Mouse (Mus musculus): ENCODE results near the gene Chst5. TPM values are rescaled to one million over a fixed set of nuclear protein-coding genes. Genes with fewer than 3 reads are reported as not detected.
A peak's percentile ranks its signal among the peaks of the same experiment; 100 is the strongest.
"Not testable (repeated sequence)": the region's sequence is repeated elsewhere in the genome, so short reads cannot be mapped to it uniquely, and the experiment has no call there.

Chst5 gene
- total and polyA plus RNA-seq, 3 experiments: 0.05 TPM; not detected in 2

DNA sequence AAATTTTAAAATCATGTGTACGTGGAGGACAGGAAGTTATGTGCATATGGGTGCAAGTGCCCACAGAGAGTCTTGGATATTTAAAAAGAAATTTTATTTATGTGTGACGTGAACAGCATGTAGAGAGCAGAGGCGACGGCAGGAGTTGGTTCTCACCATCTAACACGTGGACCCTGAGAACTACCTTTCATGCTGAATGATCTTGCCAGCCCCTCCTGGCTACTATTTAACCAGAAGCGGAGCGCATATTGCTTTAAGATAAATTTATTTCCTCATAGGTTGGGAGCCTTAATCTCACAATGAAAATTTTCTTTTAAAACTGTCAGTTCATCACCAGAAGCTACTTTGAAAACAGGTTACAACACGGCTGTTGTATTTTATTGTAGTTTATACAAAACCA lies 45.6 kb downstream of the Chst5 start:
- ATAC-seq (ENCODE audit: extremely low read depth, insufficient number of reproducible peaks, low FRiP score, poor library complexity, severe bottlenecking) (no peak), DNase-seq (ENCODE audit: low spot score) (no peak)
- H3K27me3 ChIP-seq (ENCODE audit: insufficient read depth, low read length): no peaks in the 10 kb centered on the region
- H3K36me3 ChIP-seq (replicated peaks): peaks cover 27% of the 10 kb centered on the region
- H3K9me3 ChIP-seq (replicated peaks): no peaks in the 10 kb centered on the region
- H3K4me3 ChIP-seq (ENCODE audit: low read depth, low read length): no peak overlapping the region
- H3K4me1 ChIP-seq (ENCODE audit: insufficient read depth, low read depth, low read length): no peaks in the 10 kb centered on the region
- TF ChIP-seq CTCF (IDR thresholded peaks at IDR 0.05; ENCODE audit: low read depth, low read length): no peak
- TF ChIP-seq GATA1 (IDR thresholded peaks at IDR 0.05; ENCODE audit: borderline replicate concordance, low read length): no peak
- no peak for TF ChIP-seq POLR2AphosphoS5 (IDR thresholded peaks at IDR 0.05; ENCODE audit: insufficient replicate concordance, low read depth, low read length)
- TF ChIP-seq GATA2 (IDR thresholded peaks at IDR 0.05; ENCODE audit: borderline replicate concordance, low read depth, low read length): no peak
- TF ChIP-seq TAL1 (conservative IDR thresholded peaks at IDR 0.05; ENCODE audit: low read depth, low read length): no peak

GRCm38 (mm10) chr8:111863280-111863679 lies 47.0 kb downstream of the Chst5 start:
- Histone ChIP-seq H3K27me3 (ENCODE audit: insufficient read depth, low read length) (no peaks in the 10 kb centered on the region), H3K36me3 (replicated peaks) (peaks cover 19% of the 10 kb centered on the region), H3K9me3 (replicated peaks) (no peaks in the 10 kb centered on the region), H3K4me3 (ENCODE audit: low read depth, low read length) (no peak overlapping the region), H3K4me1 (ENCODE audit: insufficient read depth, low read depth, low read length) (no peaks in the 10 kb centered on the region)
- ATAC-seq (ENCODE audit: extremely low read depth, insufficient number of reproducible peaks, low FRiP score, poor library complexity, severe bottlenecking) (no peak), DNase-seq (ENCODE audit: low spot score) (no peak)
- TF ChIP-seq GATA1 (IDR thresholded peaks at IDR 0.05; ENCODE audit: borderline replicate concordance, low read length) (no peak), TAL1 (conservative IDR thresholded peaks at IDR 0.05; ENCODE audit: low read depth, low read length) (no peak), CTCF (IDR thresholded peaks at IDR 0.05; ENCODE audit: low read depth, low read length) (no peak), POLR2AphosphoS5 (IDR thresholded peaks at IDR 0.05; ENCODE audit: insufficient replicate concordance, low read depth, low read length) (no peak), GATA2 (IDR thresholded peaks at IDR 0.05; ENCODE audit: borderline replicate concordance, low read depth, low read length) (no peak)

- H3K36me3 ChIP-seq (replicated peaks): peaks cover 14% of the 10 kb centered on the region
- no peak for ATAC-seq (ENCODE audit: extremely low read depth, insufficient number of reproducible peaks, low FRiP score, poor library complexity, severe bottlenecking)
- H3K9me3 ChIP-seq (replicated peaks): no peaks in the 10 kb centered on the region
- TF ChIP-seq GATA2 (IDR thresholded peaks at IDR 0.05; ENCODE audit: borderline replicate concordance, low read depth, low read length) (no peak), CTCF (IDR thresholded peaks at IDR 0.05; ENCODE audit: low read depth, low read length) (no peak), POLR2AphosphoS5 (IDR thresholded peaks at IDR 0.05; ENCODE audit: insufficient replicate concordance, low read depth, low read length) (no peak), GATA1 (IDR thresholded peaks at IDR 0.05; ENCODE audit: borderline replicate concordance, low read length) (no peak), TAL1 (conservative IDR thresholded peaks at IDR 0.05; ENCODE audit: low read depth, low read length) (no peak)
- no peak for DNase-seq (ENCODE audit: low spot score)
- no peaks in the 10 kb centered on the region for H3K27me3 ChIP-seq (ENCODE audit: insufficient read depth, low read length)
- H3K4me1 ChIP-seq (ENCODE audit: insufficient read depth, low read depth, low read length): peaks cover 27% of the 10 kb centered on the region
- H3K4me3 ChIP-seq (ENCODE audit: low read depth, low read length): no peak overlapping the region
Measured at GRCm38 (mm10) chr8:111855977-111856376, 54.3 kb downstream of the Chst5 start.

- ATAC-seq (ENCODE audit: extremely low read depth, insufficient number of reproducible peaks, low FRiP score, poor library complexity, severe bottlenecking) (peak; percentile 100), DNase-seq (ENCODE audit: low spot score) (peak; percentile 98)
- Histone ChIP-seq H3K36me3 (replicated peaks) (peaks cover 33% of the 10 kb centered on the region), H3K27me3 (ENCODE audit: insufficient read depth, low read length) (no peaks in the 10 kb centered on the region), H3K4me1 (ENCODE audit: insufficient read depth, low read depth, low read length) (peaks cover 36% of the 10 kb centered on the region), H3K4me3 (ENCODE audit: low read depth, low read length) (peak within 1 kb of the TSS; percentile 85), H3K9me3 (replicated peaks) (no peaks in the 10 kb centered on the region)
- no peak for TF ChIP-seq TAL1 (conservative IDR thresholded peaks at IDR 0.05; ENCODE audit: low read depth, low read length)
- no peak for TF ChIP-seq GATA2 (IDR thresholded peaks at IDR 0.05; ENCODE audit: borderline replicate concordance, low read depth, low read length)
- no peak for TF ChIP-seq CTCF (IDR thresholded peaks at IDR 0.05; ENCODE audit: low read depth, low read length)
- TF ChIP-seq GATA1 (IDR thresholded peaks at IDR 0.05; ENCODE audit: borderline replicate concordance, low read length): no peak
- TF ChIP-seq POLR2AphosphoS5 (IDR thresholded peaks at IDR 0.05; ENCODE audit: insufficient replicate concordance, low read depth, low read length): no peak
Measured at GRCm38 (mm10) chr8:111853861-111854501, 56.3 kb downstream of the Chst5 start, which contains the start of gene Cfdp1. Cfdp1 (minus strand) TSS chr8:111854291.

- H3K36me3 ChIP-seq (replicated peaks): peaks cover 40% of the 10 kb centered on the region
- not testable (repeated sequence) for H3K27me3 ChIP-seq (ENCODE audit: insufficient read depth, low read length); H3K9me3 ChIP-seq (replicated peaks); DNase-seq (ENCODE audit: low spot score); ATAC-seq (ENCODE audit: extremely low read depth, insufficient number of reproducible peaks, low FRiP score, poor library complexity, severe bottlenecking)
- peak overlapping the region; percentile 85 for H3K4me3 ChIP-seq (ENCODE audit: low read depth, low read length)
- peaks cover 38% of the 10 kb centered on the region for H3K4me1 ChIP-seq (ENCODE audit: insufficient read depth, low read depth, low read length)
Measured at GRCm38 (mm10) chr8:111853219-111853618, 57.0 kb downstream of the Chst5 start.

GRCm38 (mm10) chr8:111846746-111847145 lies 63.5 kb downstream of the Chst5 start:
- no peak for TF ChIP-seq TAL1 (conservative IDR thresholded peaks at IDR 0.05; ENCODE audit: low read depth, low read length)
- TF ChIP-seq GATA1 (IDR thresholded peaks at IDR 0.05; ENCODE audit: borderline replicate concordance, low read length): no peak
- TF ChIP-seq POLR2AphosphoS5 (IDR thresholded peaks at IDR 0.05; ENCODE audit: insufficient replicate concordance, low read depth, low read length): no peak
- no peak for TF ChIP-seq CTCF (IDR thresholded peaks at IDR 0.05; ENCODE audit: low read depth, low read length)
- TF ChIP-seq GATA2 (IDR thresholded peaks at IDR 0.05; ENCODE audit: borderline replicate concordance, low read depth, low read length): no peak
- peaks cover 34% of the 10 kb centered on the region for H3K4me1 ChIP-seq (ENCODE audit: insufficient read depth, low read depth, low read length)
- no peaks in the 10 kb centered on the region for H3K27me3 ChIP-seq (ENCODE audit: insufficient read depth, low read length)
- H3K36me3 ChIP-seq (replicated peaks): peaks cover 84% of the 10 kb centered on the region
- DNase-seq (ENCODE audit: low spot score) (no peak), ATAC-seq (ENCODE audit: extremely low read depth, insufficient number of reproducible peaks, low FRiP score, poor library complexity, severe bottlenecking) (no peak)
- no peaks in the 10 kb centered on the region for H3K9me3 ChIP-seq (replicated peaks)
- H3K4me3 ChIP-seq (ENCODE audit: low read depth, low read length): no peak overlapping the region

Other genes with a start within 250 kb of the Chst5 start
- not detected in 2 replicates for gene Ctrb1, start 219.4 kb downstream of the Chst5 start, total RNA-seq (2014; fragmentation: Nextera tagmentation)
- not detected in 2 replicates for gene Ctrb1, start 219.4 kb downstream of the Chst5 start, total RNA-seq (2017)
- gene Ctrb1, start 219.4 kb downstream of the Chst5 start, polyA plus RNA-seq (2012): not detected in 2 replicates
- 0.68 and 1.1 TPM in 2 replicates for gene Bcar1, start 166.6 kb downstream of the Chst5 start, total RNA-seq (2014; fragmentation: Nextera tagmentation)
- 1.0 and 1.2 TPM in 2 replicates for gene Bcar1, start 166.6 kb downstream of the Chst5 start, total RNA-seq (2017)
- gene Bcar1, start 166.6 kb downstream of the Chst5 start, polyA plus RNA-seq (2012): 0.28 and 0.39 TPM in 2 replicates
- 140 and 160 TPM in 2 replicates for gene Cfdp1, start 56.2 kb downstream of the Chst5 start, total RNA-seq (2014; fragmentation: Nextera tagmentation)
- gene Cfdp1, start 56.2 kb downstream of the Chst5 start, total RNA-seq (2017): 214 and 229 TPM in 2 replicates
- 20.7 and 26.1 TPM in 2 replicates for gene Cfdp1, start 56.2 kb downstream of the Chst5 start, polyA plus RNA-seq (2012)
- gene Tmem170, start 33.7 kb downstream of the Chst5 start, total RNA-seq (2014; fragmentation: Nextera tagmentation): 10.2 and 12.5 TPM in 2 replicates
- gene Tmem170, start 33.7 kb downstream of the Chst5 start, total RNA-seq (2017): 2.8 and 3.2 TPM in 2 replicates
- gene Tmem170, start 33.7 kb downstream of the Chst5 start, polyA plus RNA-seq (2012): 0.51 and 0.52 TPM in 2 replicates
- 10.7 and 15.2 TPM in 2 replicates for gene Tmem231, start 23.4 kb upstream of the Chst5 start, total RNA-seq (2014; fragmentation: Nextera tagmentation)
- gene Tmem231, start 23.4 kb upstream of the Chst5 start, total RNA-seq (2017): 7.0 and 8.9 TPM in 2 replicates
- gene Tmem231, start 23.4 kb upstream of the Chst5 start, polyA plus RNA-seq (2012): 8.8 and 9.1 TPM in 2 replicates
- 36.6 and 43.8 TPM in 2 replicates for gene Gabarapl2, start 30.3 kb upstream of the Chst5 start, total RNA-seq (2014; fragmentation: Nextera tagmentation)
- 50.4 and 53.7 TPM in 2 replicates for gene Gabarapl2, start 30.3 kb upstream of the Chst5 start, total RNA-seq (2017)
- 2.1 and 3.7 TPM in 2 replicates for gene Gabarapl2, start 30.3 kb upstream of the Chst5 start, polyA plus RNA-seq (2012)
- gene Adat1, start 81.9 kb upstream of the Chst5 start, total RNA-seq (2014; fragmentation: Nextera tagmentation): 19.2 and 20.1 TPM in 2 replicates
- 7.6 and 8.2 TPM in 2 replicates for gene Adat1, start 81.9 kb upstream of the Chst5 start, total RNA-seq (2017)
- gene Adat1, start 81.9 kb upstream of the Chst5 start, polyA plus RNA-seq (2012): 1.5 and 3.3 TPM in 2 replicates
- 184 TPM in 2 replicates for gene Kars, start 100.9 kb upstream of the Chst5 start, total RNA-seq (2014; fragmentation: Nextera tagmentation)
- gene Kars, start 100.9 kb upstream of the Chst5 start, total RNA-seq (2017): 177 TPM in 2 replicates
- gene Kars, start 100.9 kb upstream of the Chst5 start, polyA plus RNA-seq (2012): 87.8 and 113 TPM in 2 replicates
- gene Terf2ip, start 101.0 kb upstream of the Chst5 start, total RNA-seq (2014; fragmentation: Nextera tagmentation): 18.4 and 26.1 TPM in 2 replicates
- gene Terf2ip, start 101.0 kb upstream of the Chst5 start, total RNA-seq (2017): 18.1 and 20.6 TPM in 2 replicates
- 8.7 and 10.8 TPM in 2 replicates for gene Terf2ip, start 101.0 kb upstream of the Chst5 start, polyA plus RNA-seq (2012)
- gene Gm6793, start 104.6 kb upstream of the Chst5 start, total RNA-seq (2014; fragmentation: Nextera tagmentation): not detected in 2 replicates
- 0.06 and 0.11 TPM in 2 replicates for gene Gm6793, start 104.6 kb upstream of the Chst5 start, total RNA-seq (2017)
- 0.24 TPM in 1 of 2 replicates, not detected in the other for gene Gm6793, start 104.6 kb upstream of the Chst5 start, polyA plus RNA-seq (2012)